Mouse (Mus musculus) thymus, adult 2 months (tissue): Measurements from ENCODE around the gene Fbxl12.

Experiments
- CTCF ChIP-seq: fragments of 200-500 bp; IDR thresholded peaks from 2 replicates; pipeline ENCODE4 v1.5.1; 2012; ENCODE audit warnings: mild to moderate bottlenecking, control low read depth, low read length, moderate library complexity, borderline replicate concordance; ENCODE audit not compliant: control insufficient read depth, poor library complexity, insufficient read depth; ENCODE audit errors: extremely low read depth
- POLR2A ChIP-seq: fragments of 200-500 bp; IDR thresholded peaks from 2 replicates; pipeline ENCODE4 v1.6.1; 2012; ENCODE audit warnings: mild to moderate bottlenecking, low read length, control low read depth, moderate library complexity; ENCODE audit not compliant: control insufficient read depth, poor library complexity, insufficient read depth; ENCODE audit errors: extremely low read depth

DNA sequence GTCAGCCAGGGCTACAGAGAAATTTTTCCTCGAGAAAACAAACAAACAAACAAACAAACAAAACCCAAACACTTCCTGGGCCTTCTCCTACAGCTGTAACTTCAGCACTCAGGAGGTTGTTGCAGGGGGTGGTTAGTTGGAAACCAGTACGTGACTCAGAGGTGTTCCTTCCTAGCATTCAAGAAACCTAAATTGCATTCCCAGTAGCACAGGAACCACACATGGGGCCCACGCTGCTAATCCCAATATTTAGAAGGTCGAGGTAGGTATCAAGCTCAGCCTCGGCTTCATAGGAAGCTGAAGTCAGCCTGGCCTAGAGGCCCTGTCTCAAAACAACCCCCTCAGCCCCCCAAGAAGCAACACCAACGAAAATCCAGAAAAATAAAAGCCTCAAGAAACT lies 3.1 kb downstream of the Fbxl12 start:
- TF ChIP-seq CTCF (no peak), POLR2A (no peak)
